Mouse (Mus musculus) ES-CJ7 (cell line): ENCODE results near the gene Adamts6.

Source experiments
- DNase-seq: peaks from one replicate; pipeline ENCODE4 v3.0.0; 2011; ENCODE audit warnings: low read depth, low spot score

The Adamts6 gene

GRCm38 (mm10) chr13:104287366-104288225 lies at the start of gene Adamts6:
TSS of gene Adamts6 (plus strand) at chr13:104287835.
- no peak for DNase-seq

- no peak for DNase-seq
These were observed 28.6 kb upstream of the Adamts6 start for GRCm38 (mm10) chr13:104258997-104259396.

- no peak for DNase-seq
These were observed 2.6 kb upstream of the Adamts6 start for GRCm38 (mm10) chr13:104285031-104285431.

GRCm38 (mm10) chr13:104285737-104286311 lies 1.8 kb upstream of the Adamts6 start:
- DNase-seq = no peak

- DNase-seq = no peak
These were observed 1.3 kb upstream of the Adamts6 start for GRCm38 (mm10) chr13:104286336-104286735.

- peak; percentile 74 for DNase-seq
These were observed 732 bp upstream of the Adamts6 start for GRCm38 (mm10) chr13:104286897-104287309.

- DNase-seq = no peak
These were observed 708 bp downstream of the Adamts6 start for GRCm38 (mm10) chr13:104288226-104288859.

- no peak for DNase-seq
These were observed 1.5 kb downstream of the Adamts6 start for GRCm38 (mm10) chr13:104289176-104289575.

GRCm38 (mm10) chr13:104295472-104295871 lies 7.8 kb downstream of the Adamts6 start:
- DNase-seq = no peak

GRCm38 (mm10) chr13:104329336-104329735 lies 41.7 kb downstream of the Adamts6 start:
- DNase-seq = no peak

- DNase-seq = no peak
These were observed 42.1 kb downstream of the Adamts6 start for GRCm38 (mm10) chr13:104329742-104330141.

GRCm38 (mm10) chr13:104352590-104352989 lies 65.0 kb downstream of the Adamts6 start:
- no peak for DNase-seq

GRCm38 (mm10) chr13:104393427-104394356 lies 106.1 kb downstream of the Adamts6 start:
- no peak for DNase-seq

GRCm38 (mm10) chr13:104397814-104398213 lies 110.2 kb downstream of the Adamts6 start:
- DNase-seq = no peak

- no peak for DNase-seq
These were observed 145.1 kb downstream of the Adamts6 start for GRCm38 (mm10) chr13:104432734-104433133.

GRCm38 (mm10) chr13:104442559-104442958 lies 154.9 kb downstream of the Adamts6 start:
- no peak for DNase-seq

- peak; percentile 24 for DNase-seq
These were observed 157.8 kb downstream of the Adamts6 start for GRCm38 (mm10) chr13:104445437-104445836.

- DNase-seq = no peak
These were observed 159.3 kb downstream of the Adamts6 start for GRCm38 (mm10) chr13:104446974-104447373.

- no peak for DNase-seq
These were observed 159.8 kb downstream of the Adamts6 start for GRCm38 (mm10) chr13:104447470-104447869.

- no peak for DNase-seq
These were observed 160.7 kb downstream of the Adamts6 start for GRCm38 (mm10) chr13:104448349-104448748.

- DNase-seq = no peak
These were observed 165.8 kb downstream of the Adamts6 start for GRCm38 (mm10) chr13:104453271-104453974.
